ENCODE assay signal across 20 mouse cellular contexts in genomic region chr7:133286836-133287235, GRCm38 (mm10).
DNase-seq lines count a peak whose midpoint lies in the region; ATAC-seq and TF ChIP-seq lines count a peak whose summit lies in the region.
"Had no signal": no experiment of that assay in that cellular context is flagged by ENCODE, and none has a peak within 500 bp of the region (broad histone marks: within the 10 kb centered on the region; RNA-seq: fewer than 3 reads in every experiment).

No protein-coding gene starts in this region.

- ATAC-seq in cerebellum, adult (ENCODE audit: insufficient number of reproducible peaks, low FRiP score, low TSS enrichment) = peak; percentile 94
- ATAC-seq in intestine, postnatal 0 days = no peak
- ATAC-seq: forebrain, embryonic 16.5 days; hindbrain, embryonic 16.5 days; inflammation-experienced regulatory T-cells, adult 6 months had no signal

- H3K9me3 ChIP-seq in intestine, postnatal 0 days (ENCODE audit: control insufficient read depth) = no peaks in the 10 kb centered on the region
- H3K9me3 ChIP-seq: embryonic facial prominence, embryonic 13.5 days; forebrain, embryonic 12.5 days; heart, embryonic 12.5 days; hindbrain, embryonic 12.5 days had no signal

- H3K27me3 ChIP-seq in intestine, postnatal 0 days (replicated peaks; ENCODE audit: control insufficient read depth, insufficient read depth, low read length) = no peaks in the 10 kb centered on the region
- H3K27me3 ChIP-seq: embryonic facial prominence, embryonic 13.5 days; forebrain, embryonic 12.5 days; hindbrain, embryonic 12.5 days had no signal

- no peak overlapping the region for H3K4me2 ChIP-seq in intestine, postnatal 0 days (replicated peaks; ENCODE audit: low read depth)
- H3K4me2 ChIP-seq: embryonic facial prominence, embryonic 13.5 days; forebrain, embryonic 12.5 days; heart, embryonic 12.5 days; hindbrain, embryonic 12.5 days had no signal

- H3K27ac ChIP-seq in intestine, postnatal 0 days (ENCODE audit: low read depth, low read length) = no peak overlapping the region
- H3K27ac ChIP-seq: embryonic facial prominence, embryonic 13.5 days; forebrain, embryonic 12.5 days; heart, adult 2 months; hindbrain, embryonic 12.5 days had no signal

- no peaks in the 10 kb centered on the region for H3K4me1 ChIP-seq in intestine, postnatal 0 days (replicated peaks; ENCODE audit: control insufficient read depth, insufficient read depth, low read length)
- H3K4me1 ChIP-seq: embryonic facial prominence, embryonic 13.5 days; heart, embryonic 12.5 days; hindbrain, embryonic 12.5 days had no signal

- TF ChIP-seq CTCF in intestine, postnatal 0 days (IDR thresholded peaks at IDR 0.05; ENCODE audit: low read depth) = no peak

- H3K4me3 ChIP-seq in intestine, postnatal 0 days (ENCODE audit: low read depth, low read length) = no peak overlapping the region
- H3K4me3 ChIP-seq: embryonic facial prominence, embryonic 13.5 days; forebrain, embryonic 12.5 days; heart, adult 2 months; heart, embryonic 12.5 days; hindbrain, embryonic 12.5 days had no signal

- intact Hi-C loops in heart, postnatal 36 days (cut with DNase I) = no loop called here

- H3K9ac ChIP-seq in intestine, postnatal 0 days (ENCODE audit: low read depth, low read length) = no peak overlapping the region
- H3K9ac ChIP-seq: embryonic facial prominence, embryonic 13.5 days; forebrain, embryonic 12.5 days; heart, embryonic 12.5 days; hindbrain, embryonic 12.5 days had no signal

- 88% methylated on average over 7 of the region's 7 CpGs for WGBS in intestine, postnatal 0 days

- no peaks in the 10 kb centered on the region for H3K36me3 ChIP-seq in intestine, postnatal 0 days (ENCODE audit: control insufficient read depth, insufficient read depth)
- H3K36me3 ChIP-seq: embryonic facial prominence, embryonic 13.5 days; forebrain, embryonic 12.5 days; heart, embryonic 12.5 days; hindbrain, embryonic 12.5 days had no signal

- peak; percentile 99 for DNase-seq in cerebellum, adult 11-12 months
- DNase-seq in cerebellum, adult 9-10 months = peak; percentile 99
- peak; percentile 96 to 97 for DNase-seq in cerebellum, postnatal 25 days
- no peak for DNase-seq in thymus, postnatal 4 days
- DNase-seq in heart, postnatal 36 days = no peak
- DNase-seq: adrenal gland, adult 8-10 months; gastrocnemius, postnatal 10 days; heart, adult 2 months; heart, postnatal 4 days; kidney, adult 11 months; kidney, adult 9 months had no signal

Comparison
In these comparisons a context has a peak if more than half of its experiments do, and no peak if none do; other contexts are left out.
1. DNase-seq: peak in cerebellum, adult 11-12 months (single experiment), cerebellum, adult 9-10 months (single experiment) and cerebellum, postnatal 25 days (2 of 2); none in thymus, postnatal 4 days (single experiment) and heart, postnatal 36 days (0 of 2).